Mouse (Mus musculus) CH12.LX (cell line): ENCODE measurements around the gene Pip5k1b. TPM values are rescaled to one million over a fixed set of nuclear protein-coding genes. Genes with fewer than 3 reads are reported as not detected.

Experiments used
- DNase-seq: peaks from one replicate; pipeline ENCODE4 v3.0.0-alpha.2; 2013; ENCODE audit errors: extremely low read depth
- H3K27ac ChIP-seq: 2 replicates; pipeline ENCODE4 v1.5.1; 2012; ENCODE audit warnings: low read depth, mild to moderate bottlenecking, control low read depth, moderate library complexity; ENCODE audit not compliant: insufficient read depth
- H3K27me3 ChIP-seq: replicated peaks from 2 replicates; pipeline ENCODE3; 2012; ENCODE audit warnings: inconsistent platforms
- H3K36me3 ChIP-seq, 2 experiments: replicated peaks in 1 of 2; 2 replicates each; pipeline versions ENCODE3 to v1.6.1; 2012; ENCODE audit warnings: inconsistent platforms in 1 of 2, low read length in 1 of 2, mild to moderate bottlenecking in 1 of 2, mixed read lengths in 1 of 2, moderate library complexity in 1 of 2; ENCODE audit not compliant: control insufficient read depth in 1 of 2, insufficient read depth in 1 of 2
- H3K4me1 ChIP-seq, 2 experiments: 2 replicates each; pipeline ENCODE4 v1.6.1; 2012; ENCODE audit warnings: inconsistent platforms in 1 of 2, moderate library complexity in 1 of 2; ENCODE audit not compliant: insufficient read depth in 2 of 2, control insufficient read depth in 1 of 2
- H3K4me2 ChIP-seq: 2 replicates; pipeline ENCODE4 v1.6.1; 2012; ENCODE audit warnings: low read depth, mild to moderate bottlenecking, control low read depth; ENCODE audit not compliant: poor library complexity, insufficient read depth, severe bottlenecking
- H3K4me3 ChIP-seq, 3 experiments: fragments of 150-350 bp in 1 of 3; sonication (generic) in 1 of 3; replicated peaks in 1 of 3; 2 replicates each; pipeline versions ENCODE3 to v1.5.1; 2011 to 2012; ENCODE audit warnings: low read depth in 2 of 3, low read length in 2 of 3, mild to moderate bottlenecking in 2 of 3, moderate library complexity in 2 of 3, control low read depth in 1 of 3, improper control_type of control experiment in 1 of 3, inconsistent platforms in 1 of 3, mixed read lengths in 1 of 3; ENCODE audit not compliant: poor library complexity in 1 of 3
- H3K79me2 ChIP-seq: replicated peaks from 2 replicates; pipeline ENCODE4 v1.6.1; 2012; ENCODE audit warnings: mild to moderate bottlenecking, moderate library complexity; ENCODE audit not compliant: control insufficient read depth, poor library complexity, insufficient read depth, severe bottlenecking; ENCODE audit errors: extremely low read depth
- H3K9ac ChIP-seq: 2 replicates; pipeline ENCODE4 v1.6.1; 2012; ENCODE audit warnings: low read depth, mild to moderate bottlenecking, control low read depth, moderate library complexity; ENCODE audit not compliant: insufficient read depth
- H3K9me3 ChIP-seq: replicated peaks from 2 replicates; pipeline ENCODE3; 2012; ENCODE audit warnings: low read length, inconsistent platforms, mixed read lengths
- BHLHE40 ChIP-seq: IDR thresholded peaks from 2 replicates; pipeline ENCODE4 v1.6.1; 2011; ENCODE audit warnings: mild to moderate bottlenecking, low read depth, low read length, improper control_type of control experiment
- CHD1 ChIP-seq: IDR thresholded peaks from 2 replicates; pipeline ENCODE4 v1.6.1; 2012; ENCODE audit warnings: low read depth, low read length, improper control_type of control experiment, inconsistent platforms
- CHD2 ChIP-seq: IDR thresholded peaks from 2 replicates; pipeline ENCODE4 v1.6.1; 2011; ENCODE audit warnings: low read length, improper control_type of control experiment
- CTCF ChIP-seq, 2 experiments: IDR thresholded peaks in 1 of 2; conservative IDR thresholded peaks in 1 of 2; 2 replicates each; pipeline ENCODE4 v1.5.1; 2011 to 2012; ENCODE audit warnings: low read depth in 2 of 2, low read length in 2 of 2, improper control_type of control experiment in 1 of 2, inconsistent platforms in 1 of 2, mild to moderate bottlenecking in 1 of 2, moderate library complexity in 1 of 2
- GABPA ChIP-seq: IDR thresholded peaks from 2 replicates; pipeline ENCODE4 v1.6.1; 2012; ENCODE audit warnings: low read depth, low read length, improper control_type of control experiment, inconsistent platforms; ENCODE audit not compliant: insufficient replicate concordance
- HCFC1 ChIP-seq: IDR thresholded peaks from 2 replicates; pipeline ENCODE4 v1.6.1; 2012; ENCODE audit warnings: low read depth, mild to moderate bottlenecking, inconsistent platforms, low read length, improper control_type of control experiment
- IRF4 ChIP-seq: IDR thresholded peaks from 2 replicates; pipeline ENCODE4 v1.6.1; 2014; ENCODE audit warnings: low read depth, mild to moderate bottlenecking, inconsistent platforms, low read length, improper control_type of control experiment
- JUN ChIP-seq: IDR thresholded peaks from 2 replicates; pipeline ENCODE4 v1.6.1; 2011; ENCODE audit warnings: low read depth, mild to moderate bottlenecking, low read length, improper control_type of control experiment, moderate library complexity; ENCODE audit not compliant: insufficient read depth
- JUND ChIP-seq: conservative IDR thresholded peaks from 2 replicates; pipeline ENCODE4 v1.6.1; 2011; ENCODE audit warnings: low read depth, low read length, improper control_type of control experiment
- KAT2A ChIP-seq: IDR thresholded peaks from 2 replicates; pipeline ENCODE4 v1.6.1; 2012; ENCODE audit warnings: low read length, improper control_type of control experiment, inconsistent platforms; ENCODE audit not compliant: insufficient replicate concordance
- MAFK ChIP-seq: IDR thresholded peaks from 2 replicates; pipeline ENCODE4 v1.6.1; 2011; ENCODE audit warnings: low read length, improper control_type of control experiment; ENCODE audit not compliant: insufficient replicate concordance
- MEF2A ChIP-seq: IDR thresholded peaks from 2 replicates; pipeline ENCODE4 v1.6.1; 2014; ENCODE audit warnings: low read depth, mild to moderate bottlenecking, inconsistent platforms, low read length, improper control_type of control experiment, borderline replicate concordance
- MYC ChIP-seq: IDR thresholded peaks from 2 replicates; pipeline ENCODE4 v1.6.1; 2011; ENCODE audit warnings: low read depth, mild to moderate bottlenecking, improper control_type of control experiment, low read length
- NRF1 ChIP-seq: IDR thresholded peaks from 2 replicates; pipeline ENCODE4 v1.6.1; 2014; ENCODE audit warnings: low read depth, mild to moderate bottlenecking, inconsistent platforms, low read length, improper control_type of control experiment, moderate library complexity
- PAX5 ChIP-seq: IDR thresholded peaks from 2 replicates; pipeline ENCODE4 v1.6.1; 2012; ENCODE audit warnings: low read length, inconsistent platforms, mixed read lengths
- POLR2A ChIP-seq: IDR thresholded peaks from 2 replicates; pipeline ENCODE4 v1.6.1; 2011; ENCODE audit warnings: low read depth, mild to moderate bottlenecking, improper control_type of control experiment, low read length
- POLR2AphosphoS2 ChIP-seq: IDR thresholded peaks from 2 replicates; pipeline ENCODE4 v1.6.1; 2011; ENCODE audit warnings: low read depth, low read length, improper control_type of control experiment
- RCOR1 ChIP-seq: conservative IDR thresholded peaks from 2 replicates; pipeline ENCODE4 v1.6.1; 2012; ENCODE audit warnings: low read depth, mild to moderate bottlenecking, inconsistent platforms, low read length, improper control_type of control experiment
- SMC3 ChIP-seq: IDR thresholded peaks from 2 replicates; pipeline ENCODE4 v1.6.1; 2011; ENCODE audit warnings: low read depth, low read length, improper control_type of control experiment
- TBP ChIP-seq: conservative IDR thresholded peaks from 2 replicates; pipeline ENCODE4 v1.6.1; 2011; ENCODE audit warnings: low read depth, low read length, improper control_type of control experiment
- UBTF ChIP-seq: IDR thresholded peaks from 2 replicates; pipeline ENCODE4 v1.6.1; 2012; ENCODE audit warnings: low read depth, mild to moderate bottlenecking, inconsistent platforms, low read length, improper control_type of control experiment, moderate library complexity
- USF1 ChIP-seq: IDR thresholded peaks from 2 replicates; pipeline ENCODE4 v1.6.1; 2014; ENCODE audit warnings: low read depth, mild to moderate bottlenecking, inconsistent platforms, low read length, improper control_type of control experiment
- USF2 ChIP-seq: conservative IDR thresholded peaks from 2 replicates; pipeline ENCODE4 v1.6.1; 2011; ENCODE audit warnings: low read depth, low read length, improper control_type of control experiment
- ZC3H11A ChIP-seq: IDR thresholded peaks from 2 replicates; pipeline ENCODE4 v1.6.1; 2012; ENCODE audit warnings: low read depth, mild to moderate bottlenecking, inconsistent platforms, low read length, improper control_type of control experiment
- ZMIZ1 ChIP-seq: IDR thresholded peaks from 2 replicates; pipeline ENCODE4 v1.6.1; 2012; ENCODE audit warnings: low read depth, mild to moderate bottlenecking, inconsistent platforms, low read length, improper control_type of control experiment
- ZNF384 ChIP-seq: IDR thresholded peaks from 2 replicates; pipeline ENCODE4 v1.6.1; 2012; ENCODE audit warnings: low read depth, low read length, improper control_type of control experiment, inconsistent platforms
- dilution Hi-C: fragments of 300-500 bp; cut with MboI; formaldehyde crosslinking; loops from 2 replicates; pipeline ENCODE4 v1.14.3; 2020; ENCODE audit warnings: low sequenced_read_pairs; ENCODE audit not compliant: extremely low pct_unique_long_range_greater_than_20kb, extremely low pct_ligation_motif_present
- in situ Hi-C: fragments of 300-500 bp; cut with MboI; formaldehyde crosslinking; loops from 3 replicates; pipeline ENCODE4 v1.14.3; 2019; ENCODE audit warnings: low sequenced_read_pairs, low pct_ligation_motif_present, low pct_unique_long_range_greater_than_20kb, mixed read lengths
- polyA plus RNA-seq: library from polyadenylated mRNA; unstranded; fragments of >175 nt; gene quantifications from 2 replicates; pipeline ENCODE4 v1.2.1, GENCODE M21; 2012; ENCODE audit warnings: low read depth; ENCODE audit not compliant: insufficient read length
- total RNA-seq, 2 experiments: library from RNA; depleted of rRNA; stranded (reverse); fragments of 300-350 nt in 1 of 2; fragments of >200 nt in 1 of 2; gene quantifications; 2 replicates each; pipeline ENCODE4 v1.2.3; 2012 to 2014

The Pip5k1b gene
- total and polyA plus RNA-seq, 3 experiments, result 1.7 to 2.9 (median 2.0) TPM

DNA sequence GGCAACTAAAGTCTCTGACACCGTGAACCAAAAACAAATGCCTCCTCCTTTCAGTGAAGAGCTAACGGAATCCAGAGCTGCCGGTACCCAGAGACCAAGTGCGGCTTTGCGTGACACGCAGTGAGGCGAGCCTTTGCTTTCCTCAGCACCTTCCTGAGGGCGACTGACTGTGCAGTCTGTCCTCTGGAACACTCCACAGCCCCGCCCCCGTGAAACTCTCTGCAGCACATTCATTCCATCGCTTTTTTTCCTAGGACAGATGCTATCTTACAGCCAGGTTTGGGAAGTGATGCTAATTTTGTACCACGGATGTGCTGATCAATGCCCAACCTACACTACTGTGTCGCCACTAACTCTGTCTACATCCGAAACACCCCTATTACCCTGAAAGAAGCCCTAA lies 292.9 kb downstream of the Pip5k1b start:
- H3K4me1 ChIP-seq, result no peaks in the 10 kb centered on the region
- no peaks in the 10 kb centered on the region for H3K27me3 ChIP-seq
- no peaks in the 10 kb centered on the region for H3K9me3 ChIP-seq
- DNase-seq, result no peak
- no peak overlapping the region for H3K4me3 ChIP-seq
- dilution Hi-C loops, result no loop called here
- TF ChIP-seq POLR2A (no peak), TBP (no peak), GABPA (no peak), JUND (no peak), KAT2A (no peak), MAFK (no peak), USF1 (no peak), RCOR1 (no peak), CHD1 (no peak), SMC3 (no peak), UBTF (no peak), IRF4 (no peak), POLR2AphosphoS2 (no peak), ZMIZ1 (no peak), ZC3H11A (no peak), BHLHE40 (no peak), MEF2A (no peak), PAX5 (no peak), NRF1 (no peak)
- TF ChIP-seq, all 38 proteins: peak for 0
- H3K27ac ChIP-seq, result no peak overlapping the region
- no peak overlapping the region for H3K4me2 ChIP-seq
- in situ Hi-C loops, result loop anchor here (25.0 kb wide), 1 partner anchor 275 kb away; no protein-coding TSS in a partner anchor
- peaks cover 11 to 69% of the 10 kb centered on the region in 2 experiments for H3K36me3 ChIP-seq
- no peaks in the 10 kb centered on the region for H3K79me2 ChIP-seq
- no peak overlapping the region for H3K9ac ChIP-seq

DNA sequence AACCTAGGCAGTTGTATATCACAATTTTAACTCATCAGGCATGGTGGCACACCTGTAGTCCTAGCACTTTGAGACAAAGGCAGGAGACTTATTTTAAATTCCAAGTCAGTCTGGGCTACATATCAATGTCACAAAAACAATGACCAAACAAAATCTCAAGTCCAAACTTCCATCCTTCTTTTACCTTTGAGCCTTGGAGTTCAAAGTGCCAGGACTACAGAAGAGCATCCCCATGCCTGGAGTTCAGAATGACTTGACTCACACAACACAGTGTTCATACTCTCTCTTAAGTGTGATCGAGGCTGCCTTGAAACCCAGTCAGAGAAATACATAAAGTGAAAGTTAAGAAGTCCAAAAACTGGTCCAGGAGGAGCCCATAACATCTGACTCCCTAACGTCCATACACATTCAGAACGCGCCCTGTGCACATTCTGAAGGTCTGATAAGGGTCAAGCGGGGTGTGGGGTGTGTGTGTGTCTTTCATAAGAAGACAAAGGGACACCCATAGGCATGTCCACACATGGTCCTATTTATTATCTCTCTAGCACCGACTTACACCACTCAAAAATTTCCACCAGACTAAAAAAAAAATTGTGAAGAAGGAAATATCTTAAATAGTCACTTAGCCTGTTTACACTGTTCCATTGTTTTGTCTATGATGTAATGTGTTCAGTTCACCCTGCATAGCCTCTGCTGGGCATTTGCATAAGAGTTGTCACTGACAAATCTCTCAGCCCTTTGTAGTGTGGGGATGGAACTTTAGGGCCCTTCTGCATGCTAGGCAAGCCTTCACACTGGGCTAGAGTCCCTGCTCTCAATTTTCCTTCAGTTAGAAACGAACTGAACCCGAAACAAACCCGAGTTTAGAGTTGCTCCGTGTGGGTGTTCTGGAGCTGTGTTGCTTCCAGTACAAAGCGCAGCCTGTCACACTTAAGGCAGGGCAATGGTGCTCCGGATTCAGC lies 296.0 kb downstream of the Pip5k1b start:
- Histone ChIP-seq H3K4me1 (no peaks in the 10 kb centered on the region), H3K27me3 (no peaks in the 10 kb centered on the region), H3K4me3 (no peak overlapping the region), H3K9ac (no peak overlapping the region), H3K36me3 (peaks cover 6 to 45% of the 10 kb centered on the region in 2 experiments), H3K9me3 (no peaks in the 10 kb centered on the region), H3K27ac (no peak overlapping the region), H3K79me2 (no peaks in the 10 kb centered on the region), H3K4me2 (no peak overlapping the region)
- TF ChIP-seq USF2 (no peak), ZMIZ1 (no peak), ZC3H11A (no peak), POLR2A (no peak), ZNF384 (no peak), MYC (no peak), POLR2AphosphoS2 (no peak), JUN (no peak), IRF4 (no peak), CTCF (conservative IDR thresholded peaks at IDR 0.05 in 1 of 2, IDR thresholded peaks at IDR 0.05 in 1 of 2; ENCODE audit: low read depth in 2 of 2, low read length in 2 of 2) (no peak), MAFK (no peak), HCFC1 (no peak), RCOR1 (no peak), MEF2A (no peak), CHD2 (no peak), CHD1 (no peak)
- no peak for DNase-seq
- dilution Hi-C loops (no loop called here), in situ Hi-C loops (loop anchor here (25.0 kb wide), 1 partner anchor 272 kb away; no protein-coding TSS in a partner anchor)
